Mouse (Mus musculus): Measurements from ENCODE around the gene Cggbp1. TPM values are rescaled to one million over a fixed set of nuclear protein-coding genes. Genes with fewer than 3 reads are reported as not detected.
A peak's percentile ranks its signal among the peaks of the same experiment; 100 is the strongest.

Cggbp1 gene
- 73.4 and 82.7 TPM in 2 replicates for polyA plus RNA-seq (2015; fragmentation: Nextera tagmentation; extraction: Ambion mirVana)

DNA sequence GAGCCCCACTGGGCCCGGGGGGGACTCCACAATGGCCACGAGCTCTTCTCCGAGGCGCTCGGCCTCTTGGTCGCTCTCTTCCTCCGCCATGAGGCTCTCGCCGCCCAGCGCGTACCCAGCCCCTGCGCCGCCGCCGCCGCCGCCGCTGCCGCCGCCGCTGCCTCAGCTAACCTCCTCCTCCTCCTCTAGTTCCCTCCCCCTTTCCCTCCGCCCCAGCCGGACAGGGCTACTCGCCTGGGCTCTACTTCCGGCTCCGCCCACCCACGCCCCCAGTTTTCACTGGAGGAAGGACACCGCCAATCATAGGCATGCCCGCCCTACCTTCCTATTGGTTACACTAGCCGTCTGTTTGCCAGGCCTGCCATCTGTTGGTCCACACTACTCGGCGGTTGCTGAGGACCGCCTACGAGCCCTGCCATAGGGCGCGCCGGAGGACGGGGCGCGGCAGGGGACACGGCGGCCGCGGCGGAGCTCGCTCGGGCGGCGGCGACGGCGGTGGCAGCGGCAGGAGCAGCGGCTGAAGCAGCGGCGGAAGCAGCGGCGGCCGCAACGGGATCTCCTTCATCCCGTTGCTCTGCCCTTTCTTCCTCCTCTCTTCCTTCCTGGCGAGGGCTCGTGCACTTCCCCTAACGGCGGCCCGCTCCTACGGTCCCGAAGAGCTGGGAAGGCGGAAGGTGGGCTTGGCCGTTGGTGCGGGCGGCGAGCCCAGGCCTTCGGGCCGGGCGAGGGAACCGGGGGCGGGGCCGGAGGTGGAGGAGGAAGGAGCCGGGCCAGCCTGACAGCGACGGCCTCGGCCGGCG lies at the start of gene Cggbp1, which contains the start of gene Zfp654:
Gene Cggbp1, plus strand, starts transcription at position 434 of the 800 bp plus-strand sequence.
Gene Zfp654, minus strand, starts transcription at position 90 of the 800 bp plus-strand sequence.
- Histone ChIP-seq H3K36me3 (ENCODE audit: control insufficient read depth, insufficient read depth, low read length) (peaks cover 9% of the 10 kb centered on the region), H3K27ac (ENCODE audit: low read length) (peak within 1 kb of the TSS; percentile 99), H3K27me3 (ENCODE audit: control insufficient read depth, insufficient read depth, low read depth, low read length) (no peaks in the 10 kb centered on the region), H3K9me3 (replicated peaks; ENCODE audit: control insufficient read depth, low read length, poor library complexity, severe bottlenecking) (no peaks in the 10 kb centered on the region; the same call in 1 of the 2 replicates), H3K4me1 (ENCODE audit: control insufficient read depth, insufficient read depth, low read length) (peaks cover 23% of the 10 kb centered on the region), H3K4me2 (ENCODE audit: low read length) (peak within 1 kb of the TSS; percentile 80), H3K4me3 (ENCODE audit: low read depth, low read length) (peak within 1 kb of the TSS; percentile 98), H3K9ac (ENCODE audit: low read depth, low read length) (peak within 1 kb of the TSS; percentile 93)
- ATAC-seq: peak; percentile 100
- WGBS: under 1% methylated on average over 65 of the region's 85 CpGs

DNA sequence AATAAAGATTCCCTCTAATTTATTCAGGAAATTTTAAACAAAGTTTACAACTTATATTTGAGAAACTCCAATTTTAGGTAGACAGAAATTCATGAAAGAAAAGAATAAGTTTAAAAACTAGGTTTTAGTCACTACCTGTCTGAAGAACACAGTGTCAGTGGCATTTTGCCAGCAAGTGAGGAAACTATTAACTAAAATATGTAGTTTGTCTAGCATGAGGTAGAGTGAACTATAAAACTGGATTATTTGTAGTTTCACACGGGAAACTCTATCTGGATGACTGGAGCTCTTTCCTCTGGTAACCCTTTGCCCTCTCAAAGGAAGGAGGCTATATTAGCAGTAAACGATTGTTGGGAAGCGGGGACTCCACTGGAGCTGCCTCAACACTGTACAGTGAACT lies 48.8 kb upstream of the Cggbp1 start:
- ATAC-seq: no peak
- Histone ChIP-seq H3K36me3 (ENCODE audit: control insufficient read depth, insufficient read depth, low read length) (peaks cover 6% of the 10 kb centered on the region), H3K27me3 (ENCODE audit: control insufficient read depth, insufficient read depth, low read depth, low read length) (no peaks in the 10 kb centered on the region), H3K9me3 (replicated peaks; ENCODE audit: control insufficient read depth, low read length, poor library complexity, severe bottlenecking) (0 out of 2 replicates have a peak, but pooled peaks cover 3% of the 10 kb centered on the region), H3K4me2 (ENCODE audit: low read length) (no peak overlapping the region), H3K4me1 (ENCODE audit: control insufficient read depth, insufficient read depth, low read length) (no peaks in the 10 kb centered on the region), H3K27ac (ENCODE audit: low read length) (no peak overlapping the region), H3K9ac (ENCODE audit: low read depth, low read length) (no peak overlapping the region), H3K4me3 (ENCODE audit: low read depth, low read length) (no peak overlapping the region)
- 87% methylated on average over 3 of the region's 3 CpGs for WGBS

DNA sequence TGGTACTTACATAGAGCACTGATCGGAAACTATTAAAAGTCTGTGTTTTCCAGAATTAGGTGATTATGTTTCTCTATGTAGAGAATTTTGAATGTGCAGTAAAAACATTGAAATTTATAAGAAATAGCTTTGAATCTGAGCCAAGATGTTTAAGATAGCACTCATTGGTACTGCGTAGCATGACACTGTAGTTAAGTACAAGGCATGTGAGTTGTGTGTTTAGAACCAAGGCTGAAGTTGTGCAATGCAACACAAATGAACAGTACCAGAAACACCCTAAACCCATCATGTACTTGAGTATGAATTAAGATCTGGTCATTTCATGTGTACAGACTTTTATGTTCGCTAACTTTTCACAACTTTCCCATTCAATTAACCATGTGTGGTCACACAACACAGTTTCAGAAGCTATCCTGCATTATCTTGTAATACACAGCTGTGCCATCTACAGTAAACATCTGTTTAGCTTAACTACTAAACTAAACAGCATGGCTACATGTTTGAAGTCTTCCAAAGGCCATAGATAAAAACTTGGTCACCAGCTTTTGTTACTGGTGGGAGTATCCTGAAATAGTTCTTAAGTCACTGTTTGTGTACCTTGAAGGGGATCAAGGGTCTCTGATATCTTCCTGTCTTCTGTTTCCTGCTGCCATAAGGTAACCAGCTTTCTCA lies 34.6 kb upstream of the Cggbp1 start:
- ATAC-seq: no peak
- H3K4me1 ChIP-seq (ENCODE audit: control insufficient read depth, insufficient read depth, low read length): no peaks in the 10 kb centered on the region
- H3K9me3 ChIP-seq (replicated peaks; ENCODE audit: control insufficient read depth, low read length, poor library complexity, severe bottlenecking): no peaks in the 10 kb centered on the region
- no peak overlapping the region for H3K27ac ChIP-seq (ENCODE audit: low read length)
- no peak overlapping the region for H3K9ac ChIP-seq (ENCODE audit: low read depth, low read length)
- WGBS: 95% methylated on average over 3 of the region's 3 CpGs
- H3K4me2 ChIP-seq (ENCODE audit: low read length): no peak overlapping the region
- no peak overlapping the region for H3K4me3 ChIP-seq (ENCODE audit: low read depth, low read length)
- peaks cover 3% of the 10 kb centered on the region; the same call in 1 of the 2 replicates for H3K36me3 ChIP-seq (ENCODE audit: control insufficient read depth, insufficient read depth, low read length)
- H3K27me3 ChIP-seq (ENCODE audit: control insufficient read depth, insufficient read depth, low read depth, low read length): no peaks in the 10 kb centered on the region

DNA sequence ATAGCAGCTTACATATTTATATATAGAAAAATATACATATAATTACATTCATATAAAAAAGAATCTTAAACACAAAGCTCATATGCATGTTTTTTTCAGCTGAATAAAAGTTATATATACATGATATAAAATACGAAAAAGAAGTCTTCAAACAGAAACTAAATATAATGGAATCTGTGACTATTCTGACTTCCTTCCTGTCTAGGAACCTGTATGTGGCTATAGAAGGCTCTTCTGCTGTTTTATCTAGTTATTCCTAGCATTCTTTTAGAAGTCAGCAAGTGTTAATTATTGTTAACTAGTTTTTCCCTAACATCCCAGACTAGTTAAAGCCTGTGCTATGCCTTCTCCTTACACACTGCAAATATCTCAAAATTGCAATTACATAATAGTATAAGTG lies 27.9 kb upstream of the Cggbp1 start:
- WGBS: 96% methylated on average over 1 of the region's 1 CpGs
- no peak overlapping the region for H3K4me3 ChIP-seq (ENCODE audit: low read depth, low read length)
- H3K36me3 ChIP-seq (ENCODE audit: control insufficient read depth, insufficient read depth, low read length): no peaks in the 10 kb centered on the region; the same call in 1 of the 2 replicates
- H3K27me3 ChIP-seq (ENCODE audit: control insufficient read depth, insufficient read depth, low read depth, low read length): no peaks in the 10 kb centered on the region
- H3K4me2 ChIP-seq (ENCODE audit: low read length): no peak overlapping the region
- no peak overlapping the region for H3K27ac ChIP-seq (ENCODE audit: low read length)
- no peaks in the 10 kb centered on the region for H3K4me1 ChIP-seq (ENCODE audit: control insufficient read depth, insufficient read depth, low read length)
- no peaks in the 10 kb centered on the region for H3K9me3 ChIP-seq (replicated peaks; ENCODE audit: control insufficient read depth, low read length, poor library complexity, severe bottlenecking)
- no peak for ATAC-seq
- no peak overlapping the region for H3K9ac ChIP-seq (ENCODE audit: low read depth, low read length)

DNA sequence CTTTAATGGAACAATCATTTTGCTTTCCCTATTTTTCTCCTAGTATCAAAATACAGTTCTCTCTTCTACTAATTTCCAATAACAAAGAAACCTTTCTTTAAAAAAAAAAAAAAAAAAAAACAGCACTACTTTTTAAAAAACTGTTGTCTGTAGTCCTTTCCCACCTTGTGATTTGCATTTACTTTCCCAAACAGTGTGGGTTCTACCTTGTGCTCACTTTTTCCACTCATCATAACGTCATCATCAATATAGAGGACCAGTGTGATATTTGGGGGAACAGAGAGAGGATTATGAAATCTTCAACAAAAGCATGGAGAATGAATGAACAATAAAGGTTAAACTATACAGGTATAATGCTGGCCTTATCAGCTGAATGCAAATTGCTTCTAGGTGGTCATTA lies 27.3 kb upstream of the Cggbp1 start:
- no peak overlapping the region for H3K9ac ChIP-seq (ENCODE audit: low read depth, low read length)
- H3K4me3 ChIP-seq (ENCODE audit: low read depth, low read length): no peak overlapping the region
- WGBS: 88% methylated on average over 1 of the region's 1 CpGs
- H3K27ac ChIP-seq (ENCODE audit: low read length): no peak overlapping the region
- no peaks in the 10 kb centered on the region; the same call in 1 of the 2 replicates for H3K36me3 ChIP-seq (ENCODE audit: control insufficient read depth, insufficient read depth, low read length)
- H3K27me3 ChIP-seq (ENCODE audit: control insufficient read depth, insufficient read depth, low read depth, low read length): no peaks in the 10 kb centered on the region
- no peaks in the 10 kb centered on the region for H3K4me1 ChIP-seq (ENCODE audit: control insufficient read depth, insufficient read depth, low read length)
- ATAC-seq: no peak
- no peak overlapping the region for H3K4me2 ChIP-seq (ENCODE audit: low read length)
- H3K9me3 ChIP-seq (replicated peaks; ENCODE audit: control insufficient read depth, low read length, poor library complexity, severe bottlenecking): no peaks in the 10 kb centered on the region

DNA sequence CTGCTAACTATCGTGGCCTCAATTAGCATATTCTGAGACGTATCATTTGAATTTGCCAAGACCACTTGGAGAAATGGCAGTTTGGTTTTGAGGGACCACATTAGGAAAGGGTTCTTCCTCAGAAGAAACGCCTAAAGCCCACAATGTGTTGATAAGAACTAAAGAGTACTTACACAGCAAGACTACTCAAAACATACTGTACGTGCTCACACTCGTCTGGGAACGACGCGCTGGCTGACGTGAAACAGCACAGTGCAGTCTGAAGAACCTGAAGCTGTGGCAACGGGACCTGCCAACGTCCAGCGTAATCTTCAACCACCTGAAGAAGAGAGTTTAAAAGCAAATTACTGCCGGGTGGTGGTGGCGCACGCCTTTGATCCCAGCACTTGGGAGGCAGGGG lies 21.5 kb upstream of the Cggbp1 start:
- H3K27me3 ChIP-seq (ENCODE audit: control insufficient read depth, insufficient read depth, low read depth, low read length): no peaks in the 10 kb centered on the region

DNA sequence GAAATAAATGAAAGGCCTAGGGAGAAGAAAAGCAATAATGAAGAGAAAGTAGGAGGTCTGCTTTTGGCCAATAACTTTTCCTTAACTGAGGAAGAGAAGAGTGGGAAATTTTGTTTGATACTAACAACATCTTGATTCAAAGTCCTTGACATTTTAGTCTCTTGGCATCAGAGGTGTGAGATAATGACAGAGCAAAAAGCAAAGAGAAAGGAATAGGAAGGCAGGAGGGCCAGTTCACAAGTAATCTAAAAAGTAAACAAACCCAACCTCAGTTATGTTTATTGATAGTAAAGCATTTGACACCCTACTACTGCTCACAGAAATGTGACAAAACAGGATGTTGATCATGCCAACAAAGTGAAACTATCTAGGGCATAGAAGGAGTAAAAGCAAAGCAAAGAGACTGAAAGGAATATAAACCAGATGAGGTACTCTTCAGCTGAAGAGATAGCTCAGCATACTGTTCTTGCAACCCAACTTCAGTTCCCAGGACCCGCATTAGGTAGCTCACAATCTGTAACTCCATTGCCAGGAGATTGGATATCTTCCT lies 15.7 kb upstream of the Cggbp1 start:
- Histone ChIP-seq H3K4me2 (ENCODE audit: low read length) (no peak overlapping the region), H3K27ac (ENCODE audit: low read length) (no peak overlapping the region), H3K27me3 (ENCODE audit: control insufficient read depth, insufficient read depth, low read depth, low read length) (no peaks in the 10 kb centered on the region), H3K4me1 (ENCODE audit: control insufficient read depth, insufficient read depth, low read length) (no peaks in the 10 kb centered on the region), H3K4me3 (ENCODE audit: low read depth, low read length) (no peak overlapping the region), H3K9ac (ENCODE audit: low read depth, low read length) (no peak overlapping the region), H3K9me3 (replicated peaks; ENCODE audit: control insufficient read depth, low read length, poor library complexity, severe bottlenecking) (no peaks in the 10 kb centered on the region), H3K36me3 (ENCODE audit: control insufficient read depth, insufficient read depth, low read length) (no peaks in the 10 kb centered on the region)
- no peak for ATAC-seq
- WGBS: 100% methylated on average over 1 of the region's 1 CpGs

More for the DNA sequence above, 21.5 kb upstream of the Cggbp1 start:
- H3K4me1 ChIP-seq (ENCODE audit: control insufficient read depth, insufficient read depth, low read length): no peaks in the 10 kb centered on the region
- no peaks in the 10 kb centered on the region; the same call in 1 of the 2 replicates for H3K36me3 ChIP-seq (ENCODE audit: control insufficient read depth, insufficient read depth, low read length)
- no peaks in the 10 kb centered on the region for H3K9me3 ChIP-seq (replicated peaks; ENCODE audit: control insufficient read depth, low read length, poor library complexity, severe bottlenecking)
- H3K4me2 ChIP-seq (ENCODE audit: low read length): no peak overlapping the region
- no peak overlapping the region for H3K9ac ChIP-seq (ENCODE audit: low read depth, low read length)
- no peak overlapping the region for H3K27ac ChIP-seq (ENCODE audit: low read length)
- 96% methylated on average over 15 of the region's 15 CpGs for WGBS
- no peak overlapping the region for H3K4me3 ChIP-seq (ENCODE audit: low read depth, low read length)
- no peak for ATAC-seq

DNA sequence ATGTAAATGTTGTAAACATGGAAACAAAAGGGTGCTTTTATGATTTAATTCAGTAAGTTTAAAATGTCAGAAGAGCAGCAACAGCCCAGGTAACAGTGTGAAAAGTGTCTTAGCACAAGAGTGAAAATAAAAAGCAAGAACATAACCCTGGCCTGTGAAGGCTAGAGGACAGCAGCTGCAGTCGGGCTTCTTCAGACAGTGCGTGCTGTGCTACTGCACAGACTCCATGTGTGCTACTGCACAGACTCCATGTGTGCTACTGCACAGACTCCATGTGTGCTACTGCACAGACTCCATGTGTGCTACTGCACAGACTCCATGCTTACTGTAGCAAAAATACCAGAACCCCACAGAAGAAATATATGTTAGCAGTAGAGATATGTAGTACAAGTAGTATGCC lies 15.1 kb upstream of the Cggbp1 start:
- Histone ChIP-seq H3K9me3 (replicated peaks; ENCODE audit: control insufficient read depth, low read length, poor library complexity, severe bottlenecking) (no peaks in the 10 kb centered on the region), H3K4me3 (ENCODE audit: low read depth, low read length) (no peak overlapping the region), H3K4me1 (ENCODE audit: control insufficient read depth, insufficient read depth, low read length) (no peaks in the 10 kb centered on the region), H3K27me3 (ENCODE audit: control insufficient read depth, insufficient read depth, low read depth, low read length) (no peaks in the 10 kb centered on the region), H3K9ac (ENCODE audit: low read depth, low read length) (no peak overlapping the region), H3K36me3 (ENCODE audit: control insufficient read depth, insufficient read depth, low read length) (no peaks in the 10 kb centered on the region), H3K4me2 (ENCODE audit: low read length) (no peak overlapping the region), H3K27ac (ENCODE audit: low read length) (no peak overlapping the region)
- no peak for ATAC-seq
- WGBS: 92% methylated on average over 2 of the region's 2 CpGs

Measured in midbrain, embryonic 16.5 days (tissue).